Mouse (Mus musculus) brain, adult 2 months (tissue): ENCODE results near the gene Foxg1.

ENCODE experiments used
- DNase-seq: peaks from one replicate; pipeline ENCODE4 v3.0.0; 2011; ENCODE audit warnings: low read depth, low spot score

Gene Foxg1

GRCm38 (mm10) chr12:49385631-49385990, 3.2 kb downstream of the Foxg1 start:
- DNase-seq = no peak

GRCm38 (mm10) chr12:49386081-49386805, 3.8 kb downstream of the Foxg1 start:
- DNase-seq = no peak

GRCm38 (mm10) chr12:49387856-49388598, 5.6 kb downstream of the Foxg1 start:
- DNase-seq = no peak

GRCm38 (mm10) chr12:49389666-49390065, 7.2 kb downstream of the Foxg1 start:
- no peak for DNase-seq

- DNase-seq = no peak
Measured at GRCm38 (mm10) chr12:49390257-49390656, 7.8 kb downstream of the Foxg1 start.

GRCm38 (mm10) chr12:49390926-49391304, 8.5 kb downstream of the Foxg1 start:
- no peak for DNase-seq

- peak; percentile 81 for DNase-seq
Measured at GRCm38 (mm10) chr12:49391305-49392040, 9.0 kb downstream of the Foxg1 start.

- no peak for DNase-seq
Measured at GRCm38 (mm10) chr12:49392041-49392390, 9.6 kb downstream of the Foxg1 start.

GRCm38 (mm10) chr12:49392876-49393275, 10.4 kb downstream of the Foxg1 start:
- no peak for DNase-seq

GRCm38 (mm10) chr12:49393639-49394038, 11.2 kb downstream of the Foxg1 start:
- DNase-seq = no peak

GRCm38 (mm10) chr12:49394181-49394580, 11.7 kb downstream of the Foxg1 start:
- DNase-seq = no peak

GRCm38 (mm10) chr12:49394836-49395235, 12.4 kb downstream of the Foxg1 start:
- peak; percentile 65 for DNase-seq

GRCm38 (mm10) chr12:49395969-49396368, 13.5 kb downstream of the Foxg1 start:
- no peak for DNase-seq

GRCm38 (mm10) chr12:49396776-49397175, 14.3 kb downstream of the Foxg1 start:
- DNase-seq = no peak

- DNase-seq = no peak
Measured at GRCm38 (mm10) chr12:49397443-49398162, 15.1 kb downstream of the Foxg1 start.

- no peak for DNase-seq
Measured at GRCm38 (mm10) chr12:49398163-49398540, 15.7 kb downstream of the Foxg1 start.

GRCm38 (mm10) chr12:49398636-49399035, 16.2 kb downstream of the Foxg1 start:
- no peak for DNase-seq

- DNase-seq = no peak
Measured at GRCm38 (mm10) chr12:49399611-49400010, 17.2 kb downstream of the Foxg1 start.

- no peak for DNase-seq
Measured at GRCm38 (mm10) chr12:49400036-49400852, 17.8 kb downstream of the Foxg1 start.

GRCm38 (mm10) chr12:49400853-49401118, 18.3 kb downstream of the Foxg1 start:
- no peak for DNase-seq

GRCm38 (mm10) chr12:49401119-49401795, 18.8 kb downstream of the Foxg1 start:
- DNase-seq = peak; percentile 75
